Mouse (Mus musculus): ENCODE measurements around the gene BC051142. TPM values are rescaled to one million over a fixed set of nuclear protein-coding genes. Genes with fewer than 3 reads are reported as not detected.

Gene BC051142
- polyA plus RNA-seq, 1 experiment from 2014 or later, result 0.54 TPM

- 63% methylated on average over 4 of the region's 4 CpGs for whole genome bisulfite sequencing
These were observed 28.1 kb upstream of the BC051142 start for GRCm38 (mm10) chr17:34370563-34370962.

GRCm38 (mm10) chr17:34373055-34373709, 25.4 kb upstream of the BC051142 start:
- Histone ChIP-seq H3K4me2 (no peak overlapping the region), H3K4me1 (ENCODE audit: insufficient read depth) (no peaks in the 10 kb centered on the region), H3K4me3 (ENCODE audit: low read depth, low read length) (no peak overlapping the region), H3K9me3 (ENCODE audit: low read depth, low read length) (no peaks in the 10 kb centered on the region), H3K27me3 (ENCODE audit: insufficient read depth, low read length) (no peaks in the 10 kb centered on the region), H3K36me3 (ENCODE audit: insufficient read depth) (no peaks in the 10 kb centered on the region), H3K9ac (no peak overlapping the region), H3K27ac (ENCODE audit: low read depth) (no peak overlapping the region)
- ATAC-seq (ENCODE audit: insufficient read depth) (no peak), DNase-seq (no peak)
- no peak for TF ChIP-seq CTCF (IDR thresholded peaks at IDR 0.05; ENCODE audit: low read depth)
- WGBS, result 67% methylated on average over 6 of the region's 6 CpGs

More at GRCm38 (mm10) chr17:34370563-34370962, 28.1 kb upstream of the BC051142 start:
- H3K27me3 ChIP-seq (ENCODE audit: insufficient read depth, low read length), result no peaks in the 10 kb centered on the region
- H3K4me2 ChIP-seq, result no peak overlapping the region
- no peak for TF ChIP-seq CTCF (IDR thresholded peaks at IDR 0.05; ENCODE audit: low read depth)
- H3K27ac ChIP-seq (ENCODE audit: low read depth), result no peak overlapping the region
- H3K36me3 ChIP-seq (ENCODE audit: insufficient read depth), result no peaks in the 10 kb centered on the region
- DNase-seq, result no peak
- no peaks in the 10 kb centered on the region for H3K4me1 ChIP-seq (ENCODE audit: insufficient read depth)
- no peak overlapping the region for H3K4me3 ChIP-seq (ENCODE audit: low read depth, low read length)
- no peak for ATAC-seq (ENCODE audit: insufficient read depth)
- no peak overlapping the region for H3K9ac ChIP-seq
- H3K9me3 ChIP-seq (ENCODE audit: low read depth, low read length), result no peaks in the 10 kb centered on the region

DNA sequence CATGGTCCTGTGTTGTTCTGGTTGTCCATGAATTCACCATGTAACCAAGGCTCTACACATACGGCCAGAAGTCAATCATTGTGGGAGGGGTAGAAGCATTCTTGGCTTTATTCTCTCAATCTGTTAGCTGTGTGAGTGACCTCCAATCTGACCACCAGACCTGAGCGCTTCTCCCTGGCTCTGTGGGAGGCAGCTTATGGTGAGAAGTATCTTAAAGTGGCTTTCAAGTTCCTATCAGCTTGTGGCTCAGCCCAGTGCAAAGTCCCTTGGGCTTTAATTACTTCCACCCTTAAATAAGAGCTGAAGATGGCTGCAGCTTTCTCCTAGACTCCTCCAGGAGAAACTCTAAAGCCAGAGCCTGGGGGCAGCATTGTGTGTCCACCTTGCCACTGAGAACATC, 21.8 kb upstream of the BC051142 start, which contains the start of gene Btnl1:
TSS of gene Btnl1 (plus strand) at position 286 of the 400 bp plus-strand sequence.
- H3K27ac ChIP-seq (ENCODE audit: low read depth), result no peak within 1 kb of the TSS
- no peaks in the 10 kb centered on the region for H3K36me3 ChIP-seq (ENCODE audit: insufficient read depth)
- DNase-seq, result no peak
- WGBS, result 69% methylated on average over 2 of the region's 2 CpGs
- no peak within 1 kb of the TSS for H3K9ac ChIP-seq
- no peak for TF ChIP-seq CTCF (IDR thresholded peaks at IDR 0.05; ENCODE audit: low read depth)
- no peaks in the 10 kb centered on the region for H3K4me1 ChIP-seq (ENCODE audit: insufficient read depth)
- H3K9me3 ChIP-seq (ENCODE audit: low read depth, low read length), result no peaks in the 10 kb centered on the region
- H3K27me3 ChIP-seq (ENCODE audit: insufficient read depth, low read length), result no peaks in the 10 kb centered on the region
- no peak within 1 kb of the TSS for H3K4me2 ChIP-seq
- no peak within 1 kb of the TSS for H3K4me3 ChIP-seq (ENCODE audit: low read depth, low read length)
- ATAC-seq (ENCODE audit: insufficient read depth), result no peak

DNA sequence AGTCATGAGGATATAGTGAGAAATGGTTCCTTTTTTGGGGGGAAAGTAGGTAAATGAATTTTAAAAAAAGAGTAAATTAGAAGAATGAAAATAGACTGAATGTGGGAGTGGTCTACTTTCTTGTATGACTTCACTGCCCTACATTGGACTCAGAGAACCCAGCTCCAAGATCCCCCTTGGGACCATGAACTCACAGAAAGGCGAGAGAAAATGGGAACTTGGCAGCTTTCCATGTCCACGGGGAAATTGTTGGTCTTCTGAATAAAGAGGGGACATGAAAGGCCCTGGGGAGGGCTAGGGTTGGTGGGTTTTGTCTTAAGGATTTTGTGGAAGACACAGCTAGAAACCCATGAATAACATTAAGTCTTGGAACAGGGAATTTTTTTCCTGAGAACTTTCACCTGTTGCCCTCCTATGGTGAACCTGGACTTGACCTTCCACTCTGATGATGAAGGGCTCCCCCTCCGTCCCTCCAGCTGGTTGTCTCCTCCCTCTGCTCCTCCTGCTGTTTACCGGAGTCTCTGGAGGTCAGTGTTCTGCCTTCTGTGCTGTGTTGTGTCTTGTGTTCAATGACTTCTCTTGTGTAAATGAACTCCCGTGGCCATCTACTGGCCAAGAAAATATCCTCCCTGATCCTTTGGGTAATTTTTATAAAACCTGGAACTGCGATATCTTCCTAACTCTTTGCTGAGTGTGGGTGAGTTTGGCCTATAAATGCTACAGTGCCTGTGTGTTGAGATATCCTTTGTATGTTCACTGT, 21.0 kb upstream of the BC051142 start:
- Histone ChIP-seq H3K4me1 (ENCODE audit: insufficient read depth) (no peaks in the 10 kb centered on the region), H3K4me2 (no peak overlapping the region), H3K27ac (ENCODE audit: low read depth) (no peak overlapping the region), H3K27me3 (ENCODE audit: insufficient read depth, low read length) (no peaks in the 10 kb centered on the region), H3K4me3 (ENCODE audit: low read depth, low read length) (no peak overlapping the region), H3K9ac (no peak overlapping the region), H3K9me3 (ENCODE audit: low read depth, low read length) (no peaks in the 10 kb centered on the region), H3K36me3 (ENCODE audit: insufficient read depth) (no peaks in the 10 kb centered on the region)
- ATAC-seq (ENCODE audit: insufficient read depth) (no peak), DNase-seq (no peak)
- 47% methylated on average over 6 of the region's 6 CpGs for WGBS
- no peak; the same call in 1 of the 2 replicates for TF ChIP-seq CTCF (IDR thresholded peaks at IDR 0.05; ENCODE audit: low read depth)

- no peak for DNase-seq
- WGBS, result 63% methylated on average over 2 of the region's 2 CpGs
These were observed 19.9 kb upstream of the BC051142 start for GRCm38 (mm10) chr17:34378716-34379115.

GRCm38 (mm10) chr17:34379451-34379850, 19.2 kb upstream of the BC051142 start:
- no peak for TF ChIP-seq CTCF (IDR thresholded peaks at IDR 0.05; ENCODE audit: low read depth)
- H3K4me2 ChIP-seq, result no peak overlapping the region
- no peaks in the 10 kb centered on the region for H3K27me3 ChIP-seq (ENCODE audit: insufficient read depth, low read length)
- 76% methylated on average over 7 of the region's 7 CpGs for WGBS
- H3K36me3 ChIP-seq (ENCODE audit: insufficient read depth), result no peaks in the 10 kb centered on the region
- no peaks in the 10 kb centered on the region for H3K4me1 ChIP-seq (ENCODE audit: insufficient read depth)
- H3K4me3 ChIP-seq (ENCODE audit: low read depth, low read length), result no peak overlapping the region
- ATAC-seq (ENCODE audit: insufficient read depth) (no peak), DNase-seq (no peak)
- H3K9ac ChIP-seq, result no peak overlapping the region
- no peaks in the 10 kb centered on the region for H3K9me3 ChIP-seq (ENCODE audit: low read depth, low read length)
- no peak overlapping the region for H3K27ac ChIP-seq (ENCODE audit: low read depth)

More at GRCm38 (mm10) chr17:34378716-34379115, 19.9 kb upstream of the BC051142 start:
- H3K4me3 ChIP-seq (ENCODE audit: low read depth, low read length), result no peak overlapping the region
- no peak overlapping the region for H3K27ac ChIP-seq (ENCODE audit: low read depth)
- no peaks in the 10 kb centered on the region for H3K9me3 ChIP-seq (ENCODE audit: low read depth, low read length)
- no peak for ATAC-seq (ENCODE audit: insufficient read depth)
- TF ChIP-seq CTCF (IDR thresholded peaks at IDR 0.05; ENCODE audit: low read depth), result no peak
- no peaks in the 10 kb centered on the region for H3K36me3 ChIP-seq (ENCODE audit: insufficient read depth)
- H3K4me1 ChIP-seq (ENCODE audit: insufficient read depth), result no peaks in the 10 kb centered on the region
- H3K4me2 ChIP-seq, result no peak overlapping the region
- H3K9ac ChIP-seq, result no peak overlapping the region
- H3K27me3 ChIP-seq (ENCODE audit: insufficient read depth, low read length), result no peaks in the 10 kb centered on the region

GRCm38 (mm10) chr17:34381876-34382275, 16.7 kb upstream of the BC051142 start:
- H3K27ac ChIP-seq (ENCODE audit: low read depth), result no peak overlapping the region
- H3K4me1 ChIP-seq (ENCODE audit: insufficient read depth), result no peaks in the 10 kb centered on the region
- no peaks in the 10 kb centered on the region for H3K27me3 ChIP-seq (ENCODE audit: insufficient read depth, low read length)
- H3K4me2 ChIP-seq, result no peak overlapping the region
- H3K9me3 ChIP-seq (ENCODE audit: low read depth, low read length), result no peaks in the 10 kb centered on the region
- WGBS, result 59% methylated on average over 11 of the region's 11 CpGs
- DNase-seq (no peak), ATAC-seq (ENCODE audit: insufficient read depth) (no peak)
- H3K4me3 ChIP-seq (ENCODE audit: low read depth, low read length), result no peak overlapping the region
- no peak overlapping the region for H3K9ac ChIP-seq
- no peaks in the 10 kb centered on the region for H3K36me3 ChIP-seq (ENCODE audit: insufficient read depth)
- no peak for TF ChIP-seq CTCF (IDR thresholded peaks at IDR 0.05; ENCODE audit: low read depth)
